Mouse (Mus musculus): Measurements from ENCODE around the gene Stim1. TPM values are rescaled to one million over a fixed set of nuclear protein-coding genes. Genes with fewer than 3 reads are reported as not detected.

Stim1 gene
- 42.4 and 46.2 TPM in 2 replicates for polyA plus RNA-seq (2015; fragmentation: Nextera tagmentation; extraction: Ambion mirVana)

GRCm38 (mm10) chr7:102267601-102268394 lies at the start of gene Stim1:
Gene Stim1 (plus strand): TSS chr7:102267806.

GRCm38 (mm10) chr7:102255954-102256353 lies 11.7 kb upstream of the Stim1 start, which contains the start of gene Rhog:
Gene Rhog (minus strand): TSS chr7:102256054.

GRCm38 (mm10) chr7:102441657-102442391 lies 174.2 kb downstream of the Stim1 start, which contains the start of gene Rrm1:
Gene Rrm1 (plus strand): TSS chr7:102441695.

GRCm38 (mm10) chr7:102481579-102481978 lies 214.0 kb downstream of the Stim1 start, which contains the start of gene Olfr543:
Gene Olfr543 (minus strand): TSS chr7:102481679.

Other genes starting within 250 kb of the Stim1 start
- 1.2 and 1.7 TPM in 2 replicates for gene Il18bp, start 249.1 kb upstream of the Stim1 start, polyA plus RNA-seq (2015; fragmentation: Nextera tagmentation; extraction: Ambion mirVana)
- 17.5 and 17.7 TPM in 2 replicates for gene Rnf121, start 202.3 kb upstream of the Stim1 start, polyA plus RNA-seq (2015; fragmentation: Nextera tagmentation; extraction: Ambion mirVana)
- 7.7 and 8.1 TPM in 2 replicates for gene Xndc1, start 202.3 kb upstream of the Stim1 start, polyA plus RNA-seq (2015; fragmentation: Nextera tagmentation; extraction: Ambion mirVana)
- 0.12 and 0.18 TPM in 2 replicates for gene Xntrpc, start 202.1 kb upstream of the Stim1 start, polyA plus RNA-seq (2015; fragmentation: Nextera tagmentation; extraction: Ambion mirVana)
- 0.08 TPM in 1 of 2 replicates, not detected in the other for gene Trpc2, start 184.7 kb upstream of the Stim1 start, polyA plus RNA-seq (2015; fragmentation: Nextera tagmentation; extraction: Ambion mirVana)
- gene Art1, start 166.1 kb upstream of the Stim1 start, polyA plus RNA-seq (2015; fragmentation: Nextera tagmentation; extraction: Ambion mirVana) = 0.12 TPM in 1 of 2 replicates, not detected in the other
- 0.12 and 0.35 TPM in 2 replicates for gene Art5, start 158.3 kb upstream of the Stim1 start, polyA plus RNA-seq (2015; fragmentation: Nextera tagmentation; extraction: Ambion mirVana)
- gene Chrna10, start 151.0 kb upstream of the Stim1 start, polyA plus RNA-seq (2015; fragmentation: Nextera tagmentation; extraction: Ambion mirVana) = not detected in 2 replicates
- gene Nup98, start 57.6 kb upstream of the Stim1 start, polyA plus RNA-seq (2015; fragmentation: Nextera tagmentation; extraction: Ambion mirVana) = 13.1 and 16.8 TPM in 2 replicates
- gene Pgap2, start 57.6 kb upstream of the Stim1 start, polyA plus RNA-seq (2015; fragmentation: Nextera tagmentation; extraction: Ambion mirVana) = 77.6 and 80.8 TPM in 2 replicates
- gene Rhog, start 11.8 kb upstream of the Stim1 start, polyA plus RNA-seq (2015; fragmentation: Nextera tagmentation; extraction: Ambion mirVana) = 67.7 and 84.5 TPM in 2 replicates
- 45.5 and 58.6 TPM in 2 replicates for gene Rrm1, start 173.9 kb downstream of the Stim1 start, polyA plus RNA-seq (2015; fragmentation: Nextera tagmentation; extraction: Ambion mirVana)
- gene Olfr543, start 213.9 kb downstream of the Stim1 start, polyA plus RNA-seq (2015; fragmentation: Nextera tagmentation; extraction: Ambion mirVana) = 0.15 and 0.28 TPM in 2 replicates
- 0.05 TPM in 2 replicates for gene Olfr544, start 220.5 kb downstream of the Stim1 start, polyA plus RNA-seq (2015; fragmentation: Nextera tagmentation; extraction: Ambion mirVana)
- gene Olfr545, start 231.8 kb downstream of the Stim1 start, polyA plus RNA-seq (2015; fragmentation: Nextera tagmentation; extraction: Ambion mirVana) = not detected in 2 replicates

Data from urinary bladder, postnatal 0 days (tissue).